Mouse (Mus musculus): ENCODE data around the gene Gpr162. TPM values are rescaled to one million over a fixed set of nuclear protein-coding genes. Genes with fewer than 3 reads are reported as not detected.
A peak's percentile ranks its signal among the peaks of the same experiment; 100 is the strongest.
"Not testable (repeated sequence)": the region's sequence is repeated elsewhere in the genome, so short reads cannot be mapped to it uniquely, and the experiment has no call there.

Gene Gpr162
- polyA plus RNA-seq, 1 experiment from 2014 or later: 0.45 TPM

- Histone ChIP-seq H3K27me3 (ENCODE audit: control insufficient read depth, insufficient read depth, low read length) (no peaks in the 10 kb centered on the region), H3K36me3 (ENCODE audit: control insufficient read depth, insufficient read depth, low read length) (peaks cover 31% of the 10 kb centered on the region), H3K9ac (ENCODE audit: low read length) (peak within 1 kb of the TSS; percentile 66), H3K27ac (replicated peaks) (peak within 1 kb of the TSS; percentile 85), H3K4me1 (replicated peaks; ENCODE audit: control insufficient read depth, insufficient read depth) (peaks cover 4% of the 10 kb centered on the region), H3K9me3 (ENCODE audit: control insufficient read depth, low read length) (no peaks in the 10 kb centered on the region), H3K4me3 (ENCODE audit: low read depth, low read length) (peak within 1 kb of the TSS; percentile 59), H3K4me2 (replicated peaks; ENCODE audit: low read depth) (peak within 1 kb of the TSS; percentile 64)
- under 1% methylated on average over 22 of the region's 22 CpGs for WGBS
- peak; percentile 94 for DNase-seq (ENCODE audit: low spot score)
- TF ChIP-seq CTCF (IDR thresholded peaks at IDR 0.05; ENCODE audit: low read depth) (peak; percentile 21; the same call in 1 of the 2 replicates), EP300 (optimal IDR thresholded peaks at IDR 0.05) (no peak)
- ATAC-seq (ENCODE audit: low FRiP score, low TSS enrichment): peak; percentile 90
Observed at GRCm38 (mm10) chr6:124813933-124814332, 49.9 kb downstream of the Gpr162 start, which contains the start of gene Tpi1. Gene Tpi1 (minus strand): TSS chr6:124814296.

DNA sequence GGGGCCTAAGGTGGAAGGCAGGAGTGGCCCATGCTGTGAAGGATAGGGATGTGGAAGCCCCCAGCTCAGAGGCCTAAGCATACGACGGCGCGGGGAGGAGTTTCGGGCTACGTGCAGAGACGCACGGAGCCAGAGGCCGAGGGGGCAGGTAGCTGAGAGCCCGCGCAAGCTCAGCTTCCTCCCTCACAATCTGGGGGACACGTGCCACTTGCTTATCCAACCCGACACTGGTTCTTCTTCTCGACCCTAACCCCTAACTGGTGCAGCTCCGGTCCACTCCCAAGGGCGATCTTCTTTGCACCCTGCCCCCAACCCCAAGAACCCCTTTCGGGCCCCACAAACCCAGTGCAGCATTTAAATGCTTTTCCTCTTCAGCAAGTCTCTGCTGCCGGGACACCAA lies 50.3 kb downstream of the Gpr162 start:
- Histone ChIP-seq H3K36me3 (ENCODE audit: control insufficient read depth, insufficient read depth, low read length) (peaks cover 31% of the 10 kb centered on the region), H3K4me3 (ENCODE audit: low read depth, low read length) (peak overlapping the region; percentile 59), H3K9ac (ENCODE audit: low read length) (peak overlapping the region; percentile 66), H3K27me3 (ENCODE audit: control insufficient read depth, insufficient read depth, low read length) (no peaks in the 10 kb centered on the region), H3K4me2 (replicated peaks; ENCODE audit: low read depth) (peak overlapping the region; percentile 64), H3K9me3 (ENCODE audit: control insufficient read depth, low read length) (no peaks in the 10 kb centered on the region), H3K4me1 (replicated peaks; ENCODE audit: control insufficient read depth, insufficient read depth) (peaks cover 4% of the 10 kb centered on the region), H3K27ac (replicated peaks) (peak overlapping the region; percentile 85)
- DNase-seq (ENCODE audit: low spot score) (peak; percentile 76), ATAC-seq (ENCODE audit: low FRiP score, low TSS enrichment) (peak; percentile 47)
- TF ChIP-seq CTCF (IDR thresholded peaks at IDR 0.05; ENCODE audit: low read depth): no peak
- TF ChIP-seq EP300 (optimal IDR thresholded peaks at IDR 0.05): no peak
- WGBS: 1% methylated on average over 18 of the region's 18 CpGs

DNA sequence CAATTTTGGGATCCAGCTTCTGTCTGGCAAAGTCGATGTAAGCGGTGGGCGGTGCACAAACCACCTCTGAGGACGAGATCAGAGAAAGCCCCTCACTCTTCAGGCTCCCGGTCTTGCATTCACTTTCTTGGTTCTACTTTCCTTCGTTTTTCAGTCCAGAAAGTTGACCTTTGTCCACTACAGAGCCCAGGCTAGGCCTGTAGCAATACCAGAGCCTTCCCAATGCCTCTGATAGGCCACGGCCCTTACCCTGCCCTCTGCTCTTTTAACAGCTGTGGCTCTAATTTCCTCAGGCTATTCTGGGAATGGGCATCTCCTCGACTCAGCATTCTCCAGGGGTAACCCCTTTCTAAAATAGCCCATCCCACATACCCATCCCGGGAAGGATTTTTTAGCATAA lies 50.9 kb downstream of the Gpr162 start:
- peak overlapping the region; percentile 85 for H3K27ac ChIP-seq (replicated peaks)
- H3K9ac ChIP-seq (ENCODE audit: low read length): peak overlapping the region; percentile 66
- no peaks in the 10 kb centered on the region for H3K27me3 ChIP-seq (ENCODE audit: control insufficient read depth, insufficient read depth, low read length)
- peaks cover 27% of the 10 kb centered on the region for H3K36me3 ChIP-seq (ENCODE audit: control insufficient read depth, insufficient read depth, low read length)
- H3K4me2 ChIP-seq (replicated peaks; ENCODE audit: low read depth): peak overlapping the region; percentile 64
- H3K4me1 ChIP-seq (replicated peaks; ENCODE audit: control insufficient read depth, insufficient read depth): peaks cover 6% of the 10 kb centered on the region
- 8% methylated on average over 9 of the region's 9 CpGs for WGBS
- no peak for DNase-seq (ENCODE audit: low spot score)
- H3K4me3 ChIP-seq (ENCODE audit: low read depth, low read length): peak overlapping the region; percentile 59
- no peak for ATAC-seq (ENCODE audit: low FRiP score, low TSS enrichment)
- TF ChIP-seq EP300 (optimal IDR thresholded peaks at IDR 0.05): no peak
- no peak for TF ChIP-seq CTCF (IDR thresholded peaks at IDR 0.05; ENCODE audit: low read depth)
- H3K9me3 ChIP-seq (ENCODE audit: control insufficient read depth, low read length): no peaks in the 10 kb centered on the region

GRCm38 (mm10) chr6:124811701-124812560 lies 51.9 kb downstream of the Gpr162 start:
- ATAC-seq (ENCODE audit: low FRiP score, low TSS enrichment) (no peak), DNase-seq (ENCODE audit: low spot score) (no peak)
- Histone ChIP-seq H3K9me3 (ENCODE audit: control insufficient read depth, low read length) (no peaks in the 10 kb centered on the region), H3K9ac (ENCODE audit: low read length) (peak overlapping the region; percentile 66; the same call in 1 of the 2 replicates), H3K27ac (replicated peaks) (peak overlapping the region; percentile 24; the same call in 1 of the 2 replicates), H3K27me3 (ENCODE audit: control insufficient read depth, insufficient read depth, low read length) (no peaks in the 10 kb centered on the region), H3K4me1 (replicated peaks; ENCODE audit: control insufficient read depth, insufficient read depth) (peaks cover 6% of the 10 kb centered on the region), H3K4me2 (replicated peaks; ENCODE audit: low read depth) (peak overlapping the region; percentile 64), H3K4me3 (ENCODE audit: low read depth, low read length) (peak overlapping the region; percentile 59), H3K36me3 (ENCODE audit: control insufficient read depth, insufficient read depth, low read length) (peaks cover 19% of the 10 kb centered on the region)
- 68% methylated on average over 24 of the region's 24 CpGs for WGBS
- TF ChIP-seq EP300 (optimal IDR thresholded peaks at IDR 0.05) (no peak), CTCF (IDR thresholded peaks at IDR 0.05; ENCODE audit: low read depth) (no peak)

GRCm38 (mm10) chr6:124811403-124811665 lies 52.4 kb downstream of the Gpr162 start:
- ATAC-seq (ENCODE audit: low FRiP score, low TSS enrichment): no peak
- H3K4me2 ChIP-seq (replicated peaks; ENCODE audit: low read depth): no peak overlapping the region

GRCm38 (mm10) chr6:124810566-124811402 lies 53.0 kb downstream of the Gpr162 start:
- H3K4me2 ChIP-seq (replicated peaks; ENCODE audit: low read depth); H3K9me3 ChIP-seq (ENCODE audit: control insufficient read depth, low read length); H3K4me3 ChIP-seq (ENCODE audit: low read depth, low read length); DNase-seq (ENCODE audit: low spot score); H3K4me1 ChIP-seq (replicated peaks; ENCODE audit: control insufficient read depth, insufficient read depth); H3K9ac ChIP-seq (ENCODE audit: low read length); ATAC-seq (ENCODE audit: low FRiP score, low TSS enrichment); H3K27me3 ChIP-seq (ENCODE audit: control insufficient read depth, insufficient read depth, low read length): not testable (repeated sequence)
- WGBS: 86% methylated on average over 11 of the region's 11 CpGs
- peaks cover 16% of the 10 kb centered on the region for H3K36me3 ChIP-seq (ENCODE audit: control insufficient read depth, insufficient read depth, low read length)
- peak overlapping the region; percentile 95; the same call in 1 of the 2 replicates for H3K27ac ChIP-seq (replicated peaks)

More at GRCm38 (mm10) chr6:124811403-124811665, 52.4 kb downstream of the Gpr162 start:
- WGBS: 65% methylated on average over 4 of the region's 4 CpGs
- no peaks in the 10 kb centered on the region for H3K9me3 ChIP-seq (ENCODE audit: control insufficient read depth, low read length)
- peaks cover 16% of the 10 kb centered on the region for H3K36me3 ChIP-seq (ENCODE audit: control insufficient read depth, insufficient read depth, low read length)
- no peak overlapping the region for H3K4me3 ChIP-seq (ENCODE audit: low read depth, low read length)
- H3K27ac ChIP-seq (replicated peaks): peak overlapping the region; percentile 24; the same call in 1 of the 2 replicates
- TF ChIP-seq EP300 (optimal IDR thresholded peaks at IDR 0.05) (no peak), CTCF (IDR thresholded peaks at IDR 0.05; ENCODE audit: low read depth) (no peak)
- H3K9ac ChIP-seq (ENCODE audit: low read length): no peak overlapping the region
- DNase-seq (ENCODE audit: low spot score): no peak
- H3K27me3 ChIP-seq (ENCODE audit: control insufficient read depth, insufficient read depth, low read length): no peaks in the 10 kb centered on the region
- peaks cover 6% of the 10 kb centered on the region for H3K4me1 ChIP-seq (replicated peaks; ENCODE audit: control insufficient read depth, insufficient read depth)

All from stomach, postnatal 0 days (tissue).